Mouse (Mus musculus) mouse trophoblast stem cell (cell line): ENCODE measurements around the gene Vmn1r89.

Experiments
- in situ Hi-C, 2 experiments: fragments of 300-500 bp; cut with MseI, MboI; formaldehyde crosslinking; loops; 2 replicates in 1 of 2; 3 replicates in 1 of 2; pipeline ENCODE4 v1.15.1; 2025

Gene Vmn1r89

DNA sequence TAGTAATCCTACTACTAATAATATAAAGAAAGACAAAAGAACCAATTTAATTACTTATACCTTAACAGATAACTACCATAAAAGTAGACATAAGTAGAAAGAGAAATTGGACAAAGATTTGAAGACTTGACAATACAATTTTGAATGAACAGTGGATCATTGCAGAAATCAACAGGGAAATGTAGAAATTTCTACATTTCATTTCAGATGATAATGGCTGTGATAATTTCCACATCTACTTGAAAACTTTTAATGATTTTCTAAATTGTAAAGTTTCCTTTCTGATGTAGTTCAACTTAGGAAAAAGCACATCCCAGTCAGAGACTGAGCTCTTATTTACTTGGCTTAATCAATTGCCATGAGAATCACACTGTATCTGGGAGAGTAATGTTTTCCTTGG is at the start of gene Vmn1r89:
TSS of gene Vmn1r89 (plus strand) at position 301 of the 400 bp plus-strand sequence.
- in situ Hi-C loops = no loop called here

DNA sequence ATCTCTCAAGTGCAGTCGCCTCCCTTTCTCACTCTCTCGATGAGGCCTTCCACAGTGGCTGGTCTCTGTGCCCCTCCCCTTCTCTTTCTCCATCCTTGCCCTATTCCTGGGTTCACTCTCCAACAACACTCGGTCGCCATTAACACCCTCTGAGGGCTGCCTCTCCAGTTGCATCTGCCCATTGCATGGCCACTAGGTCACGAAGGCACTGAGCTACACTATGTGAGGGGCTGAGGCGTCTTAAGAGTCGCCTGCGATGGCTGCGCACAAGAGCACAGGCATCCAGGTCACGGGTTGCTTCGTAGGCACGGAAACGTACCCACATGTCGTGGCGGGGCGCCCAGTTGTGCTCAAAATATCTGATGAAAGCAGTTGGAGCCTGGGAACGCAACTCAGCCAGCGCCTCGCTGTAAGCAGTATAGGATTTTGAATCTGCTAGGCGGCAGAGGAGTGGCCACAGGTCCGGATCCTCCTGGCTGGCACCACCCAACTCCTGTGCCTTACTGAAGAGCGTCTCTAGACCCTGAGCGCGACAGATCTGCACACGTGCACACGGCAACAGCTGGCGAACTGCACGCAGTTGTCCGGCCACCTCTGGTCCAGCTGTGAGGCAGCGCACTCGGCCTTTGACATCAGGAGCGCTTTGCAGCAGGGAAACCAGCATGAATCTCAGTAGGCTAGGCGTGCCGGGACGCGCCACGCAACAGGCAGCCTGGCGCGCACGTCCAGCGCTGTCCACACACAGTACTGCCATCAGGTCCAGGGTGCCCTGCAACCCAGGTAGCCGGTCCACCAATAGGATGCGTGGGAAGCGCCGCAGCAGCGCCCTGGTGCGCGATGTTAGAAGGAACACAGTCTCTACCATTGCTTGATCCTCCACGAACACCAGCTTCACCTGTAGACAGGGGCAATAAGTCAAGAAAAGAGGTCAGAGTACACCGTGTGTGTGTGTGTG is 48.2 kb downstream of the Vmn1r89 start:
- in situ Hi-C loops = loop anchor here in 1 of 2 experiments (10.0 kb wide), 1 partner anchor 176 kb away; no protein-coding TSS in a partner anchor

DNA sequence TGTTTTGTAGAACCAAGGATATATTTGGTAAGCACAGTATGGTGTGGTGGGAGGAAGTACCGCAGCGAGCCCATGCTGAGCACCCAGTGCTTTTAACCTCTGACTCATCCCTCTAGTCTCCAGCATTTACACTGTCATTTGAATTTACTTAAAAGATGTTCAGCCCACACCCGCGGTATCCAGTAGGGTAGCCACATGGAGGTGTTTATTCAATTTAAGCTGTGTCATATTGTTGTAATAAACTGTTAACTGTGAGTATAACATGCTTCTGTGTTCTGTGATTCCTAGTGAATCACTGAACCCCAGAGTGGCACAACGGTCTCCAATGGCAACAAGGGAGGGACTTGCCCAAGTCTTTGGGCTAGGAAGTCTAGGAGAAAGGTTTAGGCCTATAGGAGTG is 51.0 kb downstream of the Vmn1r89 start:
- in situ Hi-C loops = loop anchor here in 1 of 2 experiments (10.0 kb wide), 1 partner anchor 179 kb away; no protein-coding TSS in a partner anchor

DNA sequence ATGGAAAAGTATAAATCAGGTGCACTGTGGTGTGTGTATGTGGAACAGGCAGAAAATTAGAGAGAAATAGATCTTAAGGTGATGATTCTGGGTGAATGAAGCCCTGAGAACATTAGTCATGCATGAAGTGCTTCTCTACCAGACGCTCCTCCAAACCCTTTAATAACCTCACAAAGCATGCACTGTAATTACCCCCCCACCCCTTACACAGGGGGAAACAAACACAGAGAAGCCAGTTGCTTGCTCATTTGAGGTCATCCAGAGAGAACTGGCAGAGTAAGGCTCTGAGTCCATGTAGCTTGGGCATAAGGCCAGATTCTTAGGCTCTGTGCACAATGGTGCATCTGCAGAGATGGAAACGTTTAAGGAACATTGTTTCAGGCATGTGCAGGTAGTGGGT is 51.6 kb downstream of the Vmn1r89 start:
- in situ Hi-C loops = loop anchor here in 1 of 2 experiments (10.0 kb wide), 1 partner anchor 180 kb away; no protein-coding TSS in a partner anchor

DNA sequence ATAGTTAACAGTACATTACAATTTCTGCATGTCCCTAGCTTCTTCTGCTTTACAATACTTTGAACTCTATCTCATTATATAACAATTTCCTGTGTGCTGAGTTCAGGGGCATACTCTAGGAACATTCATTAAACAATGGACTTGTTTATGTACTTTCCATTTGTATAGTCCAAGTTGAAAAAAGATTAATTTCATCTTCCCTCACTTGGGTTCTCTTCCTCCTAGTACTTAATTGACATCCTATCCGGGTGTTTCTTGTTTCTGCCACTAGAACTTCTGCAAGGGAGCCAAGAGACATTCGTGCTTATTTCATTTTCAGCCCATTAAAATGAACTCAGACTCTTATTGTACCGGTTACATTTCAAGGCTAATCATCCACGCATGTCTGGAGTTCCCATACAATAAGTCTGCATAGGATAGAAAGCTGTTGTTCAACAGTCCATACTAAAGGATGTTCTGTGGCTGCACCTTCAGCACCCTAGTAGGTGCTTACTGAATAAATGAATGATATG is 56.0 kb downstream of the Vmn1r89 start:
- in situ Hi-C loops = loop anchor here in 1 of 2 experiments (10.0 kb wide), 1 partner anchor 184 kb away; no protein-coding TSS in a partner anchor

DNA sequence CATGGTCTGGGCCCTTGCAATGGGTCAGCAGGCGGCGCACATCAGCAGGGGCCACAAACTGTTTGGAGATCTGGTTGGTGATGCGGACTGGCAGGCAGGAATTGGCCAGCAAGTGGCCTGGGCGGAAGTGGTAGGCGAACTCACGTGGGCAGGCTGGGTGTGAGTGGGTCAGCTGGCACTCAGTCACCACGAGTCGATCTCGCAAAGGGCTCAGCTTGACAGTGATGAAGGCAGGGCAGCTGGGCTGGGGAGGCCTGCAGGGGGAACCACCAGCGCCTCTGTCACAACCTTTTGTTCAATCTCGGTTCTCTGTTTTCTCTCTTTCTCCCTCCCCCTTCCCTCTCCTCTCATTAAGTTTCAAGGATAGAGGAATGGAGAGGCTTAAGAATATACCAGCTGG is 56.6 kb downstream of the Vmn1r89 start:
- in situ Hi-C loops = loop anchor here in 1 of 2 experiments (10.0 kb wide), 1 partner anchor 185 kb away; no protein-coding TSS in a partner anchor
